Mouse (Mus musculus) frontal cortex, adult 2 months (tissue): ENCODE results near the gene Prpf3. TPM values are rescaled to one million over a fixed set of nuclear protein-coding genes. Genes with fewer than 3 reads are reported as not detected.
"Not testable (repeated sequence)": the region's sequence is repeated elsewhere in the genome, so short reads cannot be mapped to it uniquely, and the experiment has no call there.

ENCODE experiments used
- DNase-seq, 2 experiments: peaks; one replicate each; pipeline ENCODE4 v3.0.0; 2022; ENCODE audit warnings: low spot score in 1 of 2; ENCODE audit errors: extremely low spot score in 1 of 2
- polyA plus RNA-seq: library from polyadenylated mRNA; depleted of rRNA; stranded (reverse); fragments of >200 nt; gene quantifications from 2 replicates; pipeline ENCODE4 v1.2.3, GENCODE M21; 2012; rRNA removed

Gene Prpf3
- polyA plus RNA-seq, 1 experiment: 35.9 TPM

DNA sequence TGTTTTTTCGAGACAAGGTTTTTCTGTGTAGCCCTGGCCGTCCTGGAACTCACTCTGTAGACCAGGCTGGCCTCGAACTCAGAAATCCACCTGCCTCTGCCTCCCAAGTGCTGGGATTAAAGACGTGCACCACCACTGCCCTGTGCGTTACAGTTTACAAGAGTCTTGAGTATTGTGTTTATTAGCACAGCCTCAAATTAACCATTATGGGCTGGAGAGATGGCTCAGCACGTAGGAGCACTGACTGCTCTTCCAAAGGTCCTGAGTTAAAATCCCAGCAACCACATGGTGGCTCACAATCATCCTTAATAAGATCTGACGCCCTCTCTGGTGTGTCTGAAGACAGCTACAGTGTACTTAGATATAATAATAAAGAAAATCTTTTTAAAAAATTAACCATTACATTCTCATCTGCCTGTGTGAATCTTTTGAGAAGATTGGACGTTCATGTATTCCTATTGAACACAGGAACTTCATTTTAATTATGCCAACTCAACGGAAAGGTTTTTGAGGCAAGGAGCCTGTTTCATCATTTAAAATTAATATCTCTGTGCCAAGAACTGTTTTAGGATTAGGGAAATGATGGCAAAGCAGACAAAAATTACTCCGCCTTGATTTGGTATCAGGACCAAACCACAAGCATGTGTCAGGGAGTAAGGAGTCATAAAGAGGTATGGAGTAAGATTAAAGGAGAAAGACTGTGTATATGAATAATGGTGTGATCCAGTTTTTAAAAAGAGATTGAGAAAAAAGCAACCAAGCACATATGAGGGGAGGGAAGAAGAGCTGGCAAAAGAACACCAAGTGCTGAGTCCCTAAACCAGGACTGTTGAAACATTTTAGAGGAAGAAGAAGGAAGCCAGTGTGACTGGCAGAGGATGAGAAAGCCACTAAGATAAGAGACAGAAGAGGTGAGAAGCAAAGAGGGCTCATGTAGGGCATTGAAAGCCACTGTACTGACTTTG lies 35.4 kb downstream of the Prpf3 start:
- DNase-seq: no peak

- peak; percentile 98 to 100 for DNase-seq
These were observed 36.2 kb downstream of the Prpf3 start for GRCm38 (mm10) chr3:95819351-95819985.

DNA sequence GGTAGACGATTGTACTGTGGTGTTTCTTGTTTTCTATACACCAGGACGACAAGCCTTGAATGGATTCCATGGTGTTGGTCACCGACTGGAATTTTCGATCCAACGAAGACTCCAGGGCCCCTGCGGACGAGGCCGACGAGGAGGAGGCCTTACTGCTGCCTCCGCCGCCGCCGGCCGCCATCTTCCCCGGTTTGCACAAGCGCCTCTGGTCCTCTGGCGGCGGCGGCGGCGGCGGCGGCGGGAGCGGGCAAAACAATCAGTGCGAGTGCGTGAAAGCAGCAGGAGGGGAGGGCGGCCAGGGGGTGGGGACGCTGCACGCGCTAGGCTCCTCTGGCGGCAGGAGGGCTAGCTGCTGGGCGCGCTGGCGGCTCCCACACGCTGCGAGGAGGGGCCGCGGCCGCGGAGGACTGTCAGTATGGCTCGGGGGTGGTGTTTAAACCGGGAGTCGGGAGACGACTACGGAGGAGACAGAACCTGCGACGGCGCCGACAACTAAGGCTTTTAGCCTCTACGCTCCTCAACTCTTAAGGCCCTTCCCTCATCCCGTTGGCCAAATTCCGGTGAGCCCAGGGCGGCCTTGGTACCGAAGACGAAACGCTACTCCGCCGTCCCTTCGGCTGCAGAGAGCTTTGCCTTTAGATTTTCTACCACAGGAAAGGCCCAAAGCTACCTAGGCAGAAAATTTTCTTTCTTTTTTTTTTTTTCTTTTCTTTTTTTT lies 37.0 kb downstream of the Prpf3 start, which contains the start of gene Rprd2:
Gene Rprd2, minus strand, starts transcription at position 293 of the 718 bp plus-strand sequence.
- peak; percentile 45 to 81 for DNase-seq

- DNase-seq: peak; percentile 8 to 39
These were observed 37.6 kb downstream of the Prpf3 start for GRCm38 (mm10) chr3:95818026-95818511.

GRCm38 (mm10) chr3:95816681-95817080 lies 39.0 kb downstream of the Prpf3 start:
- DNase-seq: no peak

GRCm38 (mm10) chr3:95808384-95808783 lies 47.3 kb downstream of the Prpf3 start:
- no peak for DNase-seq

GRCm38 (mm10) chr3:95807630-95808029 lies 48.1 kb downstream of the Prpf3 start:
- DNase-seq: not testable (repeated sequence)

GRCm38 (mm10) chr3:95806677-95807076 lies 49.0 kb downstream of the Prpf3 start:
- DNase-seq: no peak

GRCm38 (mm10) chr3:95803851-95804250 lies 51.8 kb downstream of the Prpf3 start:
- no peak for DNase-seq

GRCm38 (mm10) chr3:95798756-95799155 lies 56.9 kb downstream of the Prpf3 start:
- DNase-seq: no peak

- DNase-seq: no peak
These were observed 61.4 kb downstream of the Prpf3 start for GRCm38 (mm10) chr3:95794299-95794698.

- DNase-seq: no peak
These were observed 62.0 kb downstream of the Prpf3 start for GRCm38 (mm10) chr3:95793662-95794061.

DNA sequence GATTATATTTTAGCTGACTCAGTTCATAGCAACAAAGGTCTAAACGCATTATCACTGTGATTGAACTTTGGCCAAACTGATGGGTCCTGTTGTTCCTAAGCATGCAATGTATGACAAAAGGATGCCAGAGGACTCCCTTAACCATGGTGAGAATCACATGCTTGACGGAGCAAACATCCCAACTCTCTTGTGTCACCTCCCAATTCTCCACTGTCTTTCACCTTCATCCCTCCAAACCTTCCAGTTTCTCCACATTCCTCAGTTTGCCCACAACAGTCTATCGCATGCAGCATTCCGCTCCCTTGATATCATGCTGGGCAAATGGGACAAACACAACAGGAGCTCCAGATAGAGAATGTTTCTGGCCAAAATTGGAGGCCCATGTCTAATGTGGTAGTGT lies 70.2 kb downstream of the Prpf3 start:
- DNase-seq: no peak

Other genes starting within 250 kb of the Prpf3 start
- 154 and 164 TPM in 2 replicates for gene Ensa, start 230.9 kb downstream of the Prpf3 start, polyA plus RNA-seq
- gene Mcl1, start 197.1 kb downstream of the Prpf3 start, polyA plus RNA-seq: 43.3 and 47.0 TPM in 2 replicates
- gene Adamtsl4, start 168.0 kb downstream of the Prpf3 start, polyA plus RNA-seq: 3.5 and 4.1 TPM in 2 replicates
- gene Ecm1, start 116.3 kb downstream of the Prpf3 start, polyA plus RNA-seq: 19.9 and 23.0 TPM in 2 replicates
- 37.5 and 38.4 TPM in 2 replicates for gene Tars2, start 95.7 kb downstream of the Prpf3 start, polyA plus RNA-seq
- gene Rprd2, start 37.0 kb downstream of the Prpf3 start, polyA plus RNA-seq: 24.6 and 28.5 TPM in 2 replicates
- 235 and 288 TPM in 2 replicates for gene Mrps21, start 15.6 kb upstream of the Prpf3 start, polyA plus RNA-seq
- gene Ciart, start 26.4 kb upstream of the Prpf3 start, polyA plus RNA-seq: 37.2 and 42.7 TPM in 2 replicates
- 15.0 and 16.2 TPM in 2 replicates for gene BC028528, start 36.1 kb upstream of the Prpf3 start, polyA plus RNA-seq
- 70.6 and 75.5 TPM in 2 replicates for gene Aph1a, start 38.1 kb upstream of the Prpf3 start, polyA plus RNA-seq
- gene Car14, start 48.8 kb upstream of the Prpf3 start, polyA plus RNA-seq: 12.8 and 14.6 TPM in 2 replicates
- gene Anp32e, start 73.4 kb upstream of the Prpf3 start, polyA plus RNA-seq: 117 and 123 TPM in 2 replicates
- gene Plekho1, start 140.1 kb upstream of the Prpf3 start, polyA plus RNA-seq: 131 and 156 TPM in 2 replicates
- 32.7 and 33.0 TPM in 2 replicates for gene Vps45, start 202.6 kb upstream of the Prpf3 start, polyA plus RNA-seq
- 16.2 and 17.6 TPM in 2 replicates for gene Otud7b, start 248.6 kb upstream of the Prpf3 start, polyA plus RNA-seq